Mouse (Mus musculus) layer of hippocampus, adult 2 months (tissue): ENCODE results near the gene Tmod3. TPM values are rescaled to one million over a fixed set of nuclear protein-coding genes. Genes with fewer than 3 reads are reported as not detected.
A peak's percentile ranks its signal among the peaks of the same experiment; 100 is the strongest.

Experiments used
- DNase-seq, 2 experiments: peaks; one replicate each; pipeline ENCODE4 v3.0.0; 2022; ENCODE audit warnings: low spot score in 2 of 2
- H3K27ac ChIP-seq: fragments of 200-600 bp; 2 replicates; pipeline ENCODE4 v1.8.1; 2022
- H3K4me3 ChIP-seq: fragments of 200-600 bp; 2 replicates; pipeline ENCODE4 v1.8.1; 2022; ENCODE audit warnings: mild to moderate bottlenecking
- CTCF ChIP-seq: fragments of 200-600 bp; conservative IDR thresholded peaks from 2 replicates; pipeline ENCODE4 v1.8.1; 2022; ENCODE audit warnings: antibody characterized with exemption, mild to moderate bottlenecking, moderate library complexity
- total RNA-seq, 2 experiments: library from RNA; stranded (reverse); gene quantifications; 2 replicates each; pipeline ENCODE4 v1.2.3; 2021

Tmod3 gene
- total RNA-seq, 2 experiments from 2014 or later: 37.6 to 40.5 TPM

DNA sequence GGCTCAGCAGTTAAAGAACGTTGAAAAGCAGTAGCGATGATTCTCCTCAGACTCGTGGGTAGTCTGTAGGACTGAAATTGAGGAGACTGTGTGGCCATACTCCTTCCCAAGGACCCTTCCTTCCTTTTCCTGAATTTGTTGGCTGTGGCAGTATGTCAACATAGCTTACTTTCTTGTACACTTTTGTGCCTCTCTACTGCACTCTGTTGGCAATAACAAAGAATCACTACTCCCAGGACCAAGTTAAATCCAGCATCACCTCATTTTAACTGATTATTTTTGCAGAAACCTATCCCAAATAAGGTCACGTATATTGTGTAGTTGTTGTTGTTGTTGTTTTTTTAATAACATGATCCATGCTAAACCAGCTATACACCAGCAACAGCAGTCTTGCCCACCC, 92.8 kb downstream of the Tmod3 start:
- no peak for DNase-seq
- no peak overlapping the region for H3K27ac ChIP-seq
- H3K4me3 ChIP-seq: no peak overlapping the region
- peak; percentile 62 for TF ChIP-seq CTCF

DNA sequence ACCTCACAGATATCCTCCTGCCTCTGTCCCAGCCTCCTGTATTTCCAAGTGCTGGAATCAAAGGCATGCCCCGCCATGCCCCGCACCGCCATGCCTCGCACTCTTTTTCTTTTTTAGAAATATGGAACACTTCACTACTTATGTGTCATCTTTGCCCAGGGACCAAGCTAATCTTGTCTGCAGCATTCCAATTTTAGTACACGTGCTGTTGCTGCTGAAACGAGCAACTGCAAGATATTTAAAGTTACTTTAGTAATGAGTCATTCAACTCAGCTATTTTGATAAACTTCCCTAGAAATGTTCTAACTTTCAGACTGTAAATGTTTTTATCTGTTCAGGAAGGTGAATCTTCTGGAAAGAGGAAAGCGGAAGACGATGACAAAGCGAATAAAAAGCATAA, 93.6 kb downstream of the Tmod3 start:
- DNase-seq: no peak
- Histone ChIP-seq H3K27ac (no peak overlapping the region), H3K4me3 (no peak overlapping the region)
- no peak for TF ChIP-seq CTCF

DNA sequence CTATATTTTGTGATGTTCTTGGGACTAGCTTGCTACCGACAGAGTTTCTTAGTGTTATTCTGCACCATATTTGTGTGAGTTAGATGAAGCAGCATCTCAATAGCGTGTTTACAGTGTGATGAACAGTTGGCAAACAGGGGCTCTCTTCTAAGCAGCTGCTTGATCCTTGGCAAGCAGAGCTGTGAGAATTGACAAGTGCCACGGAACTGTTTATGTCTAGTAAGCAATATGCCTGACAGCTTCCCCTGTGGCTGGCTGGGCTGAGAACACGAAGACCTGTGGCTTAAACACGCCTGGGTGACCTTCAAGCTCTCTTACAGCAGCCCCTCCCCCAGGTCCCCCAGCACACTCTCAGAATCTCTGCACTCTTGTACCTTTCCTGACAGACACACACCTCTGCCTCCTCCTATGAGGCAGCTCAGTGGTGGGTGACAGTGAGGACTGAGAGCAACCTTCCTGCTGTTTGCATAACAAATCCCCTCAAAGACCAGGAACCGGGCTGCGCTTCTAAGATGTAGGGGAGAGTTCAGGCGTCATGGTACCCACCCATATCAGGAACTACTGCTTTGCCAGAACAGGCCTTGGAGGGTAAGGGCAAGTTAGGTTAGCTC, 96.3 kb downstream of the Tmod3 start:
- DNase-seq: peak; percentile 31 to 41
- H3K4me3 ChIP-seq: no peak overlapping the region
- no peak overlapping the region for H3K27ac ChIP-seq
- no peak for TF ChIP-seq CTCF

GRCm38 (mm10) chr9:75455684-75456083, 103.8 kb downstream of the Tmod3 start:
- DNase-seq: no peak
- TF ChIP-seq CTCF: no peak
- H3K4me3 ChIP-seq: no peak overlapping the region
- H3K27ac ChIP-seq: no peak overlapping the region

- no peak for TF ChIP-seq CTCF
- Histone ChIP-seq H3K4me3 (no peak overlapping the region), H3K27ac (no peak overlapping the region)
- no peak for DNase-seq
These were observed 105.5 kb downstream of the Tmod3 start for GRCm38 (mm10) chr9:75453994-75454393.

DNA sequence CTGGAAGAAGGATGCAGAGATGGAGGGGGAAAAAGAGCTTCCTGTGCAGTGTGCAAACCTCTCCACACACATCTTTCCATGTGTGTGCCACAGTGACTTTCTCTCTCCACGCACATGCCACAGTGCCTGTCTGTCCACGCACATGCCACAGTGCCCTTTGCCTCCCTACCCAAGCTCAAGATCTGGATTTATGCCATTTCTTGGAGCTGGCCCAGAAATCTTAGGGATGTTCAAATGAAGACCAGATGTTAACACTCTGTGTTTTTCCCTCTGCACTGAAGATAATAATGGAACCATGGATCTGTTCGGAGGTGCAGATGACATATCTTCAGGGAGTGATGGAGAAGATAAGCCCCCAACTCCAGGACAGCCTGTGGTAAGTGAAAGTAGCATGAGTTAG, 111.4 kb downstream of the Tmod3 start:
- no peak overlapping the region for H3K27ac ChIP-seq
- TF ChIP-seq CTCF: no peak
- DNase-seq: no peak
- H3K4me3 ChIP-seq: no peak overlapping the region

Other genes with a start within 250 kb of the Tmod3 start
- not detected for gene Bcl2l10, start 211.9 kb downstream of the Tmod3 start, total RNA-seq
- gene Mapk6, start 149.7 kb downstream of the Tmod3 start, total RNA-seq: 10 to 100 TPM; 23.5 to 24.8 TPM
- 10 to 100 TPM; 24.1 to 24.3 TPM for gene Leo1, start 118.1 kb downstream of the Tmod3 start, total RNA-seq
- gene Tmod2, start 51.7 kb upstream of the Tmod3 start, total RNA-seq: 100 to 1,000 TPM; 376 to 380 TPM
- 10 to 100 TPM; 56.6 to 60.3 TPM for gene Lysmd2, start 66.1 kb upstream of the Tmod3 start, total RNA-seq
- gene Scg3, start 124.4 kb upstream of the Tmod3 start, total RNA-seq: 100 to 1,000 TPM; 270 to 283 TPM
- 1 to 10 TPM in 1 of 2 experiments, under 1 TPM in 1; 0.81 to 1.2 TPM for gene Bmp5, start 215.7 kb upstream of the Tmod3 start, total RNA-seq